Mouse (Mus musculus) frontal cortex, postnatal 14 days (tissue): ENCODE data around the gene Prkab2.

Source experiments
- DNase-seq, 2 experiments: peaks; one replicate each; pipeline ENCODE4 v3.0.0; 2022; ENCODE audit warnings: low spot score in 2 of 2

Prkab2 gene

GRCm38 (mm10) chr3:97691443-97692017 lies 33.5 kb downstream of the Prkab2 start:
- no peak for DNase-seq

DNA sequence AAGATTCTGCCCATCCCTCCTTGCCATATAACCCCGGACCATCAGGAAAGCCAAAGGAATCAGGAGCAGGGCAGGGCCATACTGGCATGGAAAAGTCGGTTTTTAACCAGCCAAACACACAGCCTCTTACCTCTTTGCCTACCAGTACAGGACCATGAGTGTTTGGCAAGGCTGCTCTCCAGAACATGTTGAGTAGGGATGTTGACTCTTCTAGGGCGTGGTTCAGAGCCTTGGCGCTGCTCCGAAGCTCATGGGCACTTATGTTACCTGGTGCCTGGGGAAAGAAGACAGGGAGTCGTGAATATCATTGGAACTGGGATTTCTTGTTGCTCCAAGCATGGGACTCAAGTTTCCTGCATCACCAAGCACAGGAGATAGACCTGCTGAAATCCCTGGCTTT lies 35.8 kb downstream of the Prkab2 start:
- DNase-seq, result no peak

- DNase-seq, result no peak
Measured at GRCm38 (mm10) chr3:97696866-97697265, 38.9 kb downstream of the Prkab2 start.

DNA sequence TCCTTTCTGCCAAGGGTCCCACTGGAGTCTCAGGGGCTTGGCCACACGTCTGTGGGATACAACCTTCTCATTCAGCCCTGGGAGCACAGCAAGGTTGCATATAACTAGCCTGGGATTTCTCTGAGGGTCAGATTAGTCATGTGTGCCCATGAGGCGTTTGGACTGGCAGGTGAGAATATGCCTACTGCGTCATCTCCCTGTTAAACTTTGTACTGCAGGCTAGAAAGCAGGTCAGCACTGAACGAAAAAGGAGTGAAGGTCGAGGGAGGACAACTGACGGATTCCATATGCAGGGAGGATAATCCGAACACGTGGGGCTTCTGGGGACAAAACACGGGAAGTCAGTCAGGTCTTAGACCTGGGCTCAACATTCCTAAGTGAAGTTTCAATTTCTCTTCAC lies 39.3 kb downstream of the Prkab2 start:
- no peak for DNase-seq

GRCm38 (mm10) chr3:97699061-97699460 lies 41.1 kb downstream of the Prkab2 start:
- no peak for DNase-seq

GRCm38 (mm10) chr3:97701198-97701597 lies 43.2 kb downstream of the Prkab2 start:
- no peak for DNase-seq

DNA sequence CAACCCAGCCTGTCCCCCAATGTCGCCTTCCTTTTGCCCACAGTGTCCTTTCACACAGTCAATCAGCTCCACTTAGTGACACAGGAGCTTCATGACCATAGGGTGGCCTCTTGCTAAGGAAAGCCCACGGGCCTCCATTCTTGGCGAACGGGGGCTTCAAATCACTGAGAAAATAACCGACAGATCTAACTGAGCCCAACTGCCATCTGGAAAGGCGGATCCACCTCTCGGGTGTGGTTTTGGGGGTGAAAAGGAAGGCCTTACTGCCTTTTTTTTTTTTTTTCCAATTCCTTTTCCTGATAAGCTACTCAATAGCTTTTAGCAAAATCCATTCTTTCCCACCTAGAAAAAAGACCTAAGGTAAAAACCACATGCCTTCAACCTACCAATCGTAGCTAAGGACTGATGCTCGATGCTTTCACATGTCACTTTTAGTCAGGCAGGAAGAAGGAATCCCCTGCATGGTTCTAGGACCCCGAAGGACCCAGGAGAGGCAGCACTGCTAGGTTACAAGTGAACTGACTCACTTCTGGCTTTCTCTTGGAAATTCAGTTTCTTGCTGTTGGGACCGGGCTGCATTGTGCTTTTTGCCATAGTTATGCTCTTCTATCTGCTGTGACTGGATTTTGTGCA lies 44.6 kb downstream of the Prkab2 start:
- no peak for DNase-seq

GRCm38 (mm10) chr3:97705508-97705907 lies 47.5 kb downstream of the Prkab2 start:
- DNase-seq, result no peak

- no peak for DNase-seq
Measured at GRCm38 (mm10) chr3:97706561-97706960, 48.6 kb downstream of the Prkab2 start.

DNA sequence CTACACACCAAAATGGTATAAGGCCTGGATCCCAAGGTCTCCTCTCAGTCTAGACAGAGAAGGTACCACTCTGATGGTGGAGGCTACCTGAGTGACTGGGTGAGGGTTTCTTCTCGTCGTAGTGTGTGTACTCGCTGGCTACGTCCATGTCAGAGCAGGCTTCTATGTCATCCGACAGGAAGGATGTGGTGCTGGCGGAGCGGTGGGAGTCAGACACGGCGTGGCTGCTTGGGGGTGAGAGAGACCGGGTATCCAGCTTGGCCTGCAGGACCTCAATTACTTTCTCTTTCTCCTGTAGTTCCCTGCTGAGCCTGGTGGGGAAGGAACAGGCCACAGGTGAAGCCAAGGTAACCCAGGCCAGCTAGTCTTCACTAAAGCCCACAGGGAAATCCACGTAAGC lies 52.1 kb downstream of the Prkab2 start:
- DNase-seq, result no peak

DNA sequence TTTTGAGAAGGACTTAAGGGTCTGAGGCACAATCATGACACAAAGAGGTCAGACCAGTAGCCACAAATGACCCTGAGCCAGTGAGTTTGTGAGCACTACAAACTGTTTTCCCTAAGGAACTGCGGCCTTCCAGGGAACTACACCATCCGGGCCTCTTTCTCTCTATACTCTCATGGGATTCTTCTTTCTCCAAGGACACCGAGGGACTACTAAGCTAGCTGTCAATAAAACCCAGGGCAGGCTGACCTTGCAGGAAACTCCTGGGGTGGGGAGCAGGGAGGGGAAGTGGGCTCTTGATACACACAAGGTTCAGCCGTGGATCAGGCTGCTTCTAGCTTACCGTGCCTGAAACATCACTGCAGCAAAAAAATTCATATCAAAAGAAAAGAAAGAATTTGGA lies 52.9 kb downstream of the Prkab2 start:
- no peak for DNase-seq

- DNase-seq, result no peak
Measured at GRCm38 (mm10) chr3:97715922-97716321, 57.9 kb downstream of the Prkab2 start.

DNA sequence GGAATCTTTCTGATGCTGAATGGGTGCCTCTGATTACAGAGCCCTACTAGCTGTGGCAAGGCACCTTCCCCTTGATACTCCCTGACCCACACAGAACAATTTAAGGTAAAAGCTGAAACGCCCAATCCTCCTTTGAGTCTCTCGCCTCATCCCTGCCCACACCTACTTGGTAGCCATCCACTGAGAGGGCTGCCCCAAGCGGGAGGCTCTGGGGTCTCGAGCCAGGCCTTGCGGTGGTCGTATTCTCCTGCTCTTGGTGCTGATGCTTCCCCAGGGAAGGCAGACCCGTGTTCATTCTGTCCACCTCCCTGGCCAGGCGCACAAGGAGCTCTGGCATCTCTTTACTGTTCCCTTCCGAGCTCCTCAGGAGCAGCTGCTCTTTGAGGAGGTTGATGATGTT lies 61.1 kb downstream of the Prkab2 start:
- no peak for DNase-seq
